Mouse (Mus musculus): ENCODE results near the gene Dlx1.

GRCm38 (mm10) chr2:71531124-71531590, 3.2 kb downstream of the Dlx1 start:
- no peak for TF ChIP-seq CTCF (IDR thresholded peaks at IDR 0.05; ENCODE audit: low read depth, low read length)
- no peak for TF ChIP-seq TAL1 (conservative IDR thresholded peaks at IDR 0.05; ENCODE audit: low read depth, low read length)
- no peak for TF ChIP-seq POLR2AphosphoS5 (IDR thresholded peaks at IDR 0.05; ENCODE audit: insufficient replicate concordance, low read depth, low read length)
